Mouse (Mus musculus) gonadal fat pad, adult 2 months (tissue): ENCODE data around the gene Zbtb7b. TPM values are rescaled to one million over a fixed set of nuclear protein-coding genes. Genes with fewer than 3 reads are reported as not detected.

Source experiments
- DNase-seq: peaks from one replicate; pipeline ENCODE4 v3.0.0-alpha.2; 2012; ENCODE audit warnings: low read depth
- polyA plus RNA-seq: library from polyadenylated mRNA; depleted of rRNA; stranded (reverse); fragments of >200 nt; gene quantifications from 2 replicates; pipeline ENCODE4 v1.2.3, GENCODE M21; 2012

Zbtb7b gene
- polyA plus RNA-seq, 1 experiment = 87.9 TPM

- DNase-seq = no peak
Measured at GRCm38 (mm10) chr3:89365486-89366414, 28.8 kb downstream of the Zbtb7b start.

GRCm38 (mm10) chr3:89365153-89365485, 29.5 kb downstream of the Zbtb7b start, which contains the start of gene Dcst1:
Gene Dcst1, minus strand, starts transcription at chr3:89365253.
- DNase-seq = no peak

DNA sequence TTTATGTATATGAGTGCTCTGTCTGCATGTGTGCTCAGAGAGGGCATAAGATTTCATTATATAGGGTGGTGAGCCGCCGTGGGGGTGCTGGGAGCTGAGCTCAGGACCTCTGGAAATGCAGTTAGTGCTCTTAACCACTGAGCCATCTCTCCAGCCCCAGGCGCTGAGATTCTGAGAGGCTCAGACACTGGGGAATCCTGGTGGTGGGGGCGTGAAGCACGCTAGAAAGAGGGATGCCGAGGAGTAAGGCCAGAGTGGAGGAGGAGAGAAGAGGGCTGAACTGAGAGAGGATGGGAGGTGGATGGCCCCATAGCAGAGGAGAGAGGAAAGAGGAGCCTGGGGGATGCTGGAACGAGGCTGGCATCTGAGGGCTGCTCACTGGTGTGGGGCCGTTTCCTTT, 29.9 kb downstream of the Zbtb7b start:
- no peak for DNase-seq

DNA sequence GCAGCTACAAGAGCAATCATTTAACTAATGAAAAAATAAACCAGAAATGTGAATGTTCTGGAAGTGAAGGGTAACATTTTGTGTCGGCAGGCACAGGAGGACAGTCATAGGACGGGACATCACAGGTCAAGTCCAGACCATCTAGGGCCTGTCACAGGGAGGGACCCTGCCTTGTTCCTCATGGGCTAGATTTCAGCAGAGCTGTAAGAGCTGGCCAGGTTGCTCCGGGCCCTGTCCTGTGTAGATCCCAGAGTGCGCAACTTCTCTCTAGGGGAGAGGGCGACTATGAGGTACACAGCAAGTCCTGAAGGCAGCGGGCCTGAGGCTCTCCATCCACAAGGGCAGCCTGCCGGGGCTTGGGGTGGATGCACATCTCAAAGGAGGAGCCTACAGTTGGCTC, 32.9 kb downstream of the Zbtb7b start, which contains the start of gene Dcst2:
Dcst2 (plus strand) TSS at position 301 of the 400 bp plus-strand sequence.
- DNase-seq = no peak

- no peak for DNase-seq
Measured at GRCm38 (mm10) chr3:89360237-89360636, 34.3 kb downstream of the Zbtb7b start.

DNA sequence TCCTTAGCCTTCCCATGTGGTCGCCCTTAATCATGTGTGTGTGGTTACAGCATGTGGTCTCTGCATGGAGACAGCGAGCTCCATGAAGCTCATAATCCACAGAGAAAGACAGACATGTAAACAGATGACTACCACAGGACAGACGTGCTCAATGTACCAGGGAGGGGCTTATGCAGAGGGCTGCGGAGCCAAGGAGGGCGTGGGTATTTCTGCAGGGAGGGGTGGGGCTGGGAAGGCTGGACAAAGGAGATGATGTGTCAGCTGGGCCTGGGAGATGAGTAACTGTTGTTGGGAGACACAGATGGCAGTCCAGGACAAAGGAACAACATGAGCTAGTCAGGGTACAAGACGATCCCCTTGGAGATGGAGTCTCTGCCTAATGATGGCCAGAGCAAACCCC, 34.9 kb downstream of the Zbtb7b start:
- DNase-seq = no peak

DNA sequence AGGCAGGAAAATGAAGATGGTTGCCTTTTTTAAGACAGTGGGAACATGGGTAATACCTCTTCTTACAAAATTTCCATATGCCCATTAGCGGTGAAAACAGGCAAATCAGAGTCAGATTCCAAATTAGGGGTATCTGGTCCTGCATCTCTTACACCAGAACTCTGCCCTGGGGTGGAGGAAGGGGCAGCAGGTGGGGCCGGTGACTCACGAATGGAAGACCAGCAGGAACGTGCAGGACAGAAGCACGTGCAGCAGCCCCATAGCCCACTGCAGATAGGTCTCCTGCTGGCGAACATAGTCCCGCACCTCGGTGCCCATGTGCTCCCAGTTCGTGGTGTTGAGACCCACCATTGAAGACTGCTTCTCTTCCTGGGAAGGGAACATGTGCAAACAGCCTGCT, 38.5 kb downstream of the Zbtb7b start:
- no peak for DNase-seq

- DNase-seq = no peak
Measured at GRCm38 (mm10) chr3:89355512-89355902, 39.1 kb downstream of the Zbtb7b start.

GRCm38 (mm10) chr3:89354816-89355511, 39.6 kb downstream of the Zbtb7b start:
- DNase-seq = no peak

- no peak for DNase-seq
Measured at GRCm38 (mm10) chr3:89351271-89351670, 43.3 kb downstream of the Zbtb7b start.

GRCm38 (mm10) chr3:89349869-89350501, 44.6 kb downstream of the Zbtb7b start, which contains the start of gene Adam15:
Gene Adam15, minus strand, starts transcription at chr3:89349996.
- DNase-seq = no peak

- DNase-seq = no peak
Measured at GRCm38 (mm10) chr3:89348911-89349868, 45.4 kb downstream of the Zbtb7b start.

DNA sequence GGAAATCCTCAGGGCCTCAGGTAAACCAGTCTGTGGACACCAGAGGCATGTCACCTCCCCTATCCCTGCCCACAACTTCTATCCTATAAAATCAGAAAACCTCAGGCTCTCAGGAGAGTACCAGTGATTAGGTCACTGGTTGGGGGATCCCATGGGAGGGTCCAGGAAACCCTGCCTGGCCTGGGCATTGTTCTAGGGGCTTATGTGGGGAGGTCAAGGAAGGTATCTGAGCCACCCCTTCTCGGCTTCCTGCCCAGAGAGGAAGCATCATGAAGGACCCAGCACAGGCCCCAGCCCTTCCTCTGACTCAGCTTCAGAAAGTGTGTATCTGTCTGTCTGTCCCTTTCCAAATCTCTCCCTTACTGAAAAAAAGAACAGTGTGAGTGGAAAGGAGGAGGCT, 46.7 kb downstream of the Zbtb7b start:
- DNase-seq = no peak

DNA sequence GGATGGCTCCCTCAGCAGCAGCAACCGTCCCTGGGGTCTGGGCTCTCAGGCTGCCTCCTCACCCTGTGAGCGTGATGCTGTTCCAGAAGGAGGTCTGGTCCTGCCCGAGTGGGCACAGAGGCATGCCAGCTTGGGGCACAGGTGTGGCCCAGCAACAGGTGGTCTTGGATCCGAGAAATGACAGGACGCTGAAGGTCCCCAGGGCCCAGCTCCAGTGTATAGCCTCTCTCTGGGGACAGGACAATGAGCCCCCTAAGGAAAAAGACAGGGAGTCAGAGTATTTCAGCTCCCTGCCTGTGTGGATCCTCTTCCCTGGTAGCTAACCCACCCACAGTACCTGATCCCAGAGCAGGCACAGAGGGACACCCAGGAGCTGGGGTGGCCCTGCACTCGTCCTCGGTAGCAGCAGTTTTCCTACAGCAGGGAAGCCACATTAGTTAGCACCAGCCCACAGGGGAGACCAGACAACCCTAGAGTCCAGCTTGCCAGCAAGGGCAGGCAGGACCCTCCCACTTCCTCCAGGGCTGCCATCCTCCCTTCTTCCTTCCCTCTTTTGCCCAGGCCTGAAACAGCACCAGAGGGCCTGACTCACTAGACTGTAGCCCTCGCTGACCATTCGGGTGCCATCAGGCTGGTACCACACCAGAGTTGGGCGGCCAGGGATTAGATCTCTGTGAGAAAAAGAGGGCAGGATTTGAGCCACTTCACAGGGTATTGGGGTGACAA, 47.6 kb downstream of the Zbtb7b start:
- no peak for DNase-seq

GRCm38 (mm10) chr3:89343279-89343678, 51.3 kb downstream of the Zbtb7b start:
- no peak for DNase-seq

DNA sequence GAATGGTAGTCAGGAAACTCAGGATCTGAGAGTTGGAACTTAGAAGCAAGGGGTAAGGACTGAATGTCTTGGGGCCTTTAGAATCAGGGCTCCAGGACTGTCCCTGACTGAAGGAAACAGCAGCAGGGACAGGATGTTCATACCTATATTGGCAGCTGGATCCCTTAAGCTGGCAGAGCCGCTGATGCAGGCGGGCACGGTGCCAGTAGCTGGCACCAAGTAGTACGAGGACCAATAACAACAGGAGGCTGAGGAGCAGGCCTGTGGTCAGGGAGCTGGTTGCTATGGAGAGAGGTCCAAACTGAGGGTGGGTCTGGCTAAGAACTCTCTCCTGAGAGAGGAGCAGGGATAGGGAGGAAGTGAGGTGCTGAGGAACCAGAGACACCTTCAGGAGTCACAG, 52.8 kb downstream of the Zbtb7b start:
- no peak for DNase-seq

GRCm38 (mm10) chr3:89340465-89340864, 54.1 kb downstream of the Zbtb7b start:
- no peak for DNase-seq

DNA sequence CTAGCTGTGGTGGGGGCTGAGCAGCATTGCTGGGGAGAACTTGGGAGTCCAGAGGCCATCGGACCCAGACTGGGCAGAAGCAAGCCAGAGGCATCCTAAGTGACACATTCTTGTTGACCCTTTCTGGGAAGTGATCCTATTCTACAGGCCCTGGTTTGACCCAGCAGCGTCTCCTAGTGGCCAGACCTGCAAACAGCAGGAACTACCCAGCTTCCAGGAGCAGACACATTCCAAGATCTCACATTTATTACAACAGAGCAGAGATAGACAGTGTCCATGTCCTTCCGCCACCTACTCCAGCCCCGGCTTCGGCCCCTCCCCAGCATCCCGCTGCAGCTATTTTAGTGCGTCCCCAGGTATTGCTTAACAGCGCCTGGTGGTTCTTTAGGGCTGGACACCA, 55.2 kb downstream of the Zbtb7b start:
- DNase-seq = no peak

DNA sequence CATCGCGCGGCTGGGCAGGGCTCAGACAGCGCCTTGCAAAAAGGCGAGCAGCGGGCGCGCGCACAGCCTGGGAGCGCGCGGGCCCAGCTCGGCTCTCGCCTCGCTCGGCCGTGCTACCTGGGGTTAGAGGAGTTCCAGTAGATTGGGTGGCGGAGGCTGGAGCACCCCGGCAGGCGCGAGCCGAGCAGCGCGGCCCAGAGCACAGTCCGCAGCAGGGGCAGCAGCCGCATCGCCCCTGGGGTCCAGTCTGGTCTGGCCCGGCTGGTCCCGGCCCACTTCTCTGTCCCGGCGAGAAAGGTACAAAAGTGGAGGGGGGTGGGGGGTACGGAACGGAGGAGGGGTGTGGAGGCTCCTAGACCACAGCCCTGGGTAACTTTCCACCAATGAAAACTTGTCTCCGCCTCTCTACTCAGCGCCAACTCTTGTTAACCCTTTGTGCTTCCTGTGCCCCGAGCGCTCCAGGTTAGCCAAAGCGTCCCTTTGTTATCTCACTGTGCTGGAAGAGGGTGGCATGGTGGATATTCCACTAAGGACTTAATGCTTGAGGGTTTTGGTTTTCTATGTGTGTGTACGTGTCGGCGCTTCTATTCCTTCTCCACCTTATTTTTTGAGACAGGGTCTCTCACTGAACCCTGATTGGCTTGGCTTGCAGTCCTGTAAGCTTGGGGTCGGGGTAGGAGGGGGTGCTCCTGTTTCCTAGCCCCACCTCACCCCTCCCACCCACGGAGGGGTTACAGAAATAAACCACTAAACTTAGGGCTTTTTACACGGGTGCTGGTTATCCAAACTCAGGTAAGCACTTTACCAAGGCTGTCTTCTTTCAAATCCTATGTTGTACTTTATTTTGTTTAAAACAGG, 56.6 kb downstream of the Zbtb7b start, which contains the start of gene Efna4:
Efna4 (minus strand) TSS at position 308 of the 858 bp plus-strand sequence.
- no peak for DNase-seq
